Mouse (Mus musculus): Measurements from ENCODE around the gene Zfp148.

DNA sequence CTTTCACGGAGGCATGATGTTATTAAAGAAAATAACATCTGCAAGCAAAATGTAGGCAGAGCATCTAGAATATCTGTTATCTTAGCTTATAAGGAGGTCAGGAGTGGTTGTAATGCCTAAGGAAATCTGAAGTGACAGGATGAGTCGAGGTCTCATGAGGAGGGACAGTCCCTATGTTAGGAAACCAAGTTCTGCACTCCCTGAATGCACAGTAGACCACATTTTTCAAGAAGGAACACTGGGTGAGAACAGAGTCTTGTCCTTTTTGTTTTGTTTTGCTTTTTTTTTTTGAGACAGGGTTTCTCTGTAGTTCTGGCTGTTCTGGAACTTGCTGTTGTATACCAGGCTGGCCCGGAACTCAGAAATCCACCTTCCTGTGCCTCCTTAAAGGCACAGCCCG, 1.7 kb downstream of the Zfp148 start:
- TF ChIP-seq CTCF (IDR thresholded peaks at IDR 0.05; ENCODE audit: borderline replicate concordance, insufficient read depth, low read depth, low read length) (no peak), POLR2A (IDR thresholded peaks at IDR 0.05; ENCODE audit: borderline replicate concordance, insufficient read depth, low read length) (no peak)
